Mouse (Mus musculus): ENCODE measurements around the gene Med20. TPM values are rescaled to one million over a fixed set of nuclear protein-coding genes. Genes with fewer than 3 reads are reported as not detected.
A peak's percentile ranks its signal among the peaks of the same experiment; 100 is the strongest.

Gene Med20
- polyA plus RNA-seq, 1 experiment from 2014 or later, result 51.6 TPM

- H3K27me3 ChIP-seq (ENCODE audit: control insufficient read depth, insufficient read depth, low read depth, low read length), result no peaks in the 10 kb centered on the region
- no peak overlapping the region for H3K9ac ChIP-seq (ENCODE audit: low read length)
- ATAC-seq (ENCODE audit: low read depth), result peak; percentile 87
- no peaks in the 10 kb centered on the region for H3K9me3 ChIP-seq (ENCODE audit: control insufficient read depth, low read length)
- no peaks in the 10 kb centered on the region for H3K36me3 ChIP-seq (ENCODE audit: control insufficient read depth, insufficient read depth, low read length)
- H3K4me3 ChIP-seq (ENCODE audit: low read length), result no peak overlapping the region
- peaks cover 3% of the 10 kb centered on the region; the same call in 1 of the 2 replicates for H3K4me1 ChIP-seq (replicated peaks; ENCODE audit: control insufficient read depth, insufficient read depth, low read length)
- peak overlapping the region; percentile 30; the same call in 1 of the 2 replicates for H3K4me2 ChIP-seq (ENCODE audit: low read depth, low read length)
- 52% methylated on average over 8 of the region's 8 CpGs for WGBS
- H3K27ac ChIP-seq (ENCODE audit: low read length), result peak overlapping the region; percentile 95
Measured at GRCm38 (mm10) chr17:47574028-47574427, 37.4 kb upstream of the Med20 start.

DNA sequence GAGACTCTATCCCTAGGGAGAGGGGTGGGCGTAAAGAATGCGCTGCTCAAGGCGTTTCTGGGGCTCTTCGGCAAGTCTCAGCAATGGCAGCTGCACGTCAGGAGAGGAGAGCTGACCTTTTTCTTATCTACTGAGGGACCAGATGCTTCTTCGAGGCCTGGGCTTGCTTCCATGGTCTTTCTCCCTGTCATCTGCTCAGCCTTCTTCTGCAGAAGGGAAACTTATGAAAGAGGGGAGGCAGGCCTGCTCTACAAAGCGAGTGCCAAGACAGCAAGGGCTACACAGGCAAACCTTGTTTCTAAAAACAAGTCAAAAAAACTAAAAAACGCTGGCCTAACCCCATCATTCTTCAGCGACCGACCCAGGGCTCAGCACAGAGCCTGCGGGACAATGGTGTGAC, 36.6 kb upstream of the Med20 start:
- ATAC-seq (ENCODE audit: low read depth), result peak; percentile 16; the same call in 1 of the 2 replicates
- H3K36me3 ChIP-seq (ENCODE audit: control insufficient read depth, insufficient read depth, low read length), result no peaks in the 10 kb centered on the region
- no peaks in the 10 kb centered on the region for H3K9me3 ChIP-seq (ENCODE audit: control insufficient read depth, low read length)
- 41% methylated on average over 11 of the region's 11 CpGs for WGBS
- no peak overlapping the region for H3K4me2 ChIP-seq (ENCODE audit: low read depth, low read length)
- H3K4me3 ChIP-seq (ENCODE audit: low read length), result no peak overlapping the region
- H3K9ac ChIP-seq (ENCODE audit: low read length), result no peak overlapping the region
- H3K27me3 ChIP-seq (ENCODE audit: control insufficient read depth, insufficient read depth, low read depth, low read length), result no peaks in the 10 kb centered on the region
- peak overlapping the region; percentile 95 for H3K27ac ChIP-seq (ENCODE audit: low read length)
- peaks cover 3% of the 10 kb centered on the region; the same call in 1 of the 2 replicates for H3K4me1 ChIP-seq (replicated peaks; ENCODE audit: control insufficient read depth, insufficient read depth, low read length)

DNA sequence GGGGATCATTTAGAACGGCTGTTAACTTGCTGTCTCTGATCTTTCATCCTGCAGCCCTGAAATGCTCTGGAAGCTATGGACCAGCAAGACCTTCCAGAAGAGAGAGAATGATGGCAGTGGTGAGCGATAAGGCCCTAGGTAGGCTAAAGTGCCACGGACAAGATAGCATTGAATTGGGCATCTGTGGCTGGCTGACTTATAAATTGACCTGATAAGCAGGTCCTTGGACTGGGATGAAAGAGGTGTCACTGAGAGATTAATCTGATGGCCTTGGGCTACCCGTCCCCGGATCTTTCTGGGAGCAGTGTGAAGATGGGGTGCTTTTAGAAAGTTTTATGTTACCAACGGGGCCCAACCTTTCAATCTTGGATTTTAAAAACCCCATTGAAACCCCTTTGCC, 32.7 kb upstream of the Med20 start:
- H3K36me3 ChIP-seq (ENCODE audit: control insufficient read depth, insufficient read depth, low read length), result no peaks in the 10 kb centered on the region
- ATAC-seq (ENCODE audit: low read depth), result no peak
- peaks cover 3% of the 10 kb centered on the region; the same call in 1 of the 2 replicates for H3K4me1 ChIP-seq (replicated peaks; ENCODE audit: control insufficient read depth, insufficient read depth, low read length)
- no peak overlapping the region for H3K9ac ChIP-seq (ENCODE audit: low read length)
- no peaks in the 10 kb centered on the region for H3K9me3 ChIP-seq (ENCODE audit: control insufficient read depth, low read length)
- H3K27me3 ChIP-seq (ENCODE audit: control insufficient read depth, insufficient read depth, low read depth, low read length), result no peaks in the 10 kb centered on the region
- H3K4me3 ChIP-seq (ENCODE audit: low read length), result no peak overlapping the region
- 79% methylated on average over 6 of the region's 6 CpGs for WGBS
- no peak overlapping the region for H3K4me2 ChIP-seq (ENCODE audit: low read depth, low read length)
- H3K27ac ChIP-seq (ENCODE audit: low read length), result no peak overlapping the region

- H3K9me3 ChIP-seq (ENCODE audit: control insufficient read depth, low read length), result no peaks in the 10 kb centered on the region
- H3K9ac ChIP-seq (ENCODE audit: low read length), result no peak overlapping the region
- H3K4me2 ChIP-seq (ENCODE audit: low read depth, low read length), result no peak overlapping the region
- WGBS, result 77% methylated on average over 4 of the region's 4 CpGs
- H3K4me1 ChIP-seq (replicated peaks; ENCODE audit: control insufficient read depth, insufficient read depth, low read length), result no peaks in the 10 kb centered on the region
- no peak overlapping the region for H3K4me3 ChIP-seq (ENCODE audit: low read length)
- no peak overlapping the region for H3K27ac ChIP-seq (ENCODE audit: low read length)
- ATAC-seq (ENCODE audit: low read depth), result no peak
- no peaks in the 10 kb centered on the region for H3K36me3 ChIP-seq (ENCODE audit: control insufficient read depth, insufficient read depth, low read length)
- no peaks in the 10 kb centered on the region for H3K27me3 ChIP-seq (ENCODE audit: control insufficient read depth, insufficient read depth, low read depth, low read length)
Measured at GRCm38 (mm10) chr17:47580962-47581361, 30.4 kb upstream of the Med20 start.

DNA sequence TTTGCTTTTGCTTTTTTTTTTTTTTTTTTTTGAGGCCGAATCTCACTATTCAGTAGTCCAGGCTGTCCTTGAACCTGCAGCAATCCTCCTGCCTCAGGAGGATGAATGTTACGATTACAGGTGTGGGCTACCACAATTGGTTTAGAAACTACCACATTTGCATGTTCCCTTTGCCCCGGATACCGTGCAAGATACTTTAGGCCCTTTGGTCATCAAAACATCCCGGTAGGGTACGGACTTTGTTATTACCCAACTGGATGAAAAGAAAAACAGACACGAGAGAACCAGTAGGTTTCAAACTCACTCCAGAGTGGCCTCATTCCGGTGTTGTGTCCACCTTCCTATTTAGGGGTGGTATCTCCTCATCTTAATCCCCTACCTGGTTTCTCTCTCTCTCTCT, 22.9 kb upstream of the Med20 start:
- Histone ChIP-seq H3K27me3 (ENCODE audit: control insufficient read depth, insufficient read depth, low read depth, low read length) (no peaks in the 10 kb centered on the region), H3K9me3 (ENCODE audit: control insufficient read depth, low read length) (no peaks in the 10 kb centered on the region), H3K36me3 (ENCODE audit: control insufficient read depth, insufficient read depth, low read length) (no peaks in the 10 kb centered on the region), H3K4me2 (ENCODE audit: low read depth, low read length) (no peak overlapping the region), H3K9ac (ENCODE audit: low read length) (no peak overlapping the region), H3K4me1 (replicated peaks; ENCODE audit: control insufficient read depth, insufficient read depth, low read length) (no peaks in the 10 kb centered on the region), H3K4me3 (ENCODE audit: low read length) (no peak overlapping the region), H3K27ac (ENCODE audit: low read length) (no peak overlapping the region)
- WGBS, result 81% methylated on average over 8 of the region's 8 CpGs
- ATAC-seq (ENCODE audit: low read depth), result no peak

- WGBS, result 61% methylated on average over 3 of the region's 3 CpGs
- Histone ChIP-seq H3K36me3 (ENCODE audit: control insufficient read depth, insufficient read depth, low read length) (no peaks in the 10 kb centered on the region), H3K9me3 (ENCODE audit: control insufficient read depth, low read length) (no peaks in the 10 kb centered on the region), H3K9ac (ENCODE audit: low read length) (no peak overlapping the region), H3K4me3 (ENCODE audit: low read length) (no peak overlapping the region), H3K27ac (ENCODE audit: low read length) (no peak overlapping the region), H3K4me1 (replicated peaks; ENCODE audit: control insufficient read depth, insufficient read depth, low read length) (peaks cover 11% of the 10 kb centered on the region), H3K27me3 (ENCODE audit: control insufficient read depth, insufficient read depth, low read depth, low read length) (no peaks in the 10 kb centered on the region), H3K4me2 (ENCODE audit: low read depth, low read length) (no peak overlapping the region)
- ATAC-seq (ENCODE audit: low read depth), result no peak
Measured at GRCm38 (mm10) chr17:47591073-47591472, 20.3 kb upstream of the Med20 start.

GRCm38 (mm10) chr17:47593215-47593853, 18.0 kb upstream of the Med20 start:
- Histone ChIP-seq H3K9me3 (ENCODE audit: control insufficient read depth, low read length) (no peaks in the 10 kb centered on the region), H3K27ac (ENCODE audit: low read length) (peak overlapping the region; percentile 94), H3K9ac (ENCODE audit: low read length) (peak overlapping the region; percentile 79), H3K4me2 (ENCODE audit: low read depth, low read length) (peak overlapping the region; percentile 88), H3K4me3 (ENCODE audit: low read length) (peak overlapping the region; percentile 63), H3K27me3 (ENCODE audit: control insufficient read depth, insufficient read depth, low read depth, low read length) (no peaks in the 10 kb centered on the region), H3K36me3 (ENCODE audit: control insufficient read depth, insufficient read depth, low read length) (peaks cover 7% of the 10 kb centered on the region), H3K4me1 (replicated peaks; ENCODE audit: control insufficient read depth, insufficient read depth, low read length) (peaks cover 32% of the 10 kb centered on the region)
- WGBS, result under 1% methylated on average over 57 of the region's 63 CpGs
- peak; percentile 91 for ATAC-seq (ENCODE audit: low read depth)

DNA sequence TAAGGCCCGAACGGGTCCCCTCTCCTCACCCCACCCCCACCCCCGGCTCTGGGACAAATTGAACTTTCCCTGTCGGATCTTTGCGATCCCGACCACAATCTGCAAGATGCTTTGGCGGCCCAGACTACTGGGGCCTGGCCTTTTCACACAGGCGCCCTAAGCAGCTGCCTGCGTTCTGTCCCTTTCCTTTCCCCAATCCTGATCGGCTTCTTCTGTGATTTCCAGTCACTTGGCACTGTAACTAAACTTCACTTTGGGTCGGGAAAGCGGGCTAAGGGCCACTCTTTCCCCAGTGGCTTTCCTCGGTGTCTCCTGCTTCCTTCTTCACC, 17.6 kb upstream of the Med20 start:
- Histone ChIP-seq H3K27ac (ENCODE audit: low read length) (peak overlapping the region; percentile 94), H3K4me3 (ENCODE audit: low read length) (peak overlapping the region; percentile 63), H3K4me2 (ENCODE audit: low read depth, low read length) (peak overlapping the region; percentile 88), H3K9ac (ENCODE audit: low read length) (peak overlapping the region; percentile 79), H3K36me3 (ENCODE audit: control insufficient read depth, insufficient read depth, low read length) (peaks cover 11% of the 10 kb centered on the region), H3K9me3 (ENCODE audit: control insufficient read depth, low read length) (no peaks in the 10 kb centered on the region), H3K27me3 (ENCODE audit: control insufficient read depth, insufficient read depth, low read depth, low read length) (no peaks in the 10 kb centered on the region), H3K4me1 (replicated peaks; ENCODE audit: control insufficient read depth, insufficient read depth, low read length) (peaks cover 32% of the 10 kb centered on the region)
- ATAC-seq (ENCODE audit: low read depth), result no peak
- WGBS, result 0% methylated on average over 13 of the region's 13 CpGs

- WGBS, result under 1% methylated on average over 42 of the region's 43 CpGs
- H3K36me3 ChIP-seq (ENCODE audit: control insufficient read depth, insufficient read depth, low read length), result peaks cover 11% of the 10 kb centered on the region
- peak overlapping the region; percentile 88 for H3K4me2 ChIP-seq (ENCODE audit: low read depth, low read length)
- ATAC-seq (ENCODE audit: low read depth), result 0 out of 2 replicates have a peak, but pooled peaks have one; percentile 1
- peak overlapping the region; percentile 94 for H3K27ac ChIP-seq (ENCODE audit: low read length)
- H3K9me3 ChIP-seq (ENCODE audit: control insufficient read depth, low read length), result no peaks in the 10 kb centered on the region
- H3K4me1 ChIP-seq (replicated peaks; ENCODE audit: control insufficient read depth, insufficient read depth, low read length), result peaks cover 32% of the 10 kb centered on the region
- H3K9ac ChIP-seq (ENCODE audit: low read length), result peak overlapping the region; percentile 79
- peak overlapping the region; percentile 63 for H3K4me3 ChIP-seq (ENCODE audit: low read length)
- H3K27me3 ChIP-seq (ENCODE audit: control insufficient read depth, insufficient read depth, low read depth, low read length), result no peaks in the 10 kb centered on the region
Measured at GRCm38 (mm10) chr17:47594183-47594968, 17.0 kb upstream of the Med20 start.
